Comparison of ENCODE assay signal across 18 mouse cellular contexts in the genomic region with DNA sequence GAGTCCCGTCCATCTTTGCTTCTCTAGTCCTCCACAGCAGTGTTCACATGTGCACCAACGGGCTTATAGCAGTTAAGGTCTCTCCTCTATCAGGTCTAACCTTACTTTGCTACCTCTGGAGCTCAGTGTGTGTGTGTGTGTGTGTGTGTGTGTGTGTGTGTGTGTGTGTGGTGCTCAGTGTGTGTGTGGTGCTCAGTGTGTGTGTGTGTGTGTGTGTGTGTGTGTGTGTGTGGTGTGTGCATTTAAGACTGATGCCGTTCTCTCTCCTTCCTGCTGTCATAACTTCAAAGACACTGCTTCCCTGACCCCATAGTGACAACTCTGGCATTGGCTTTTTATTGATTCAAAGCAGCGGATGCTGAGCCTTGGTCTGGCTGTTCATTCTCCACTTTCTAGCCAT. TPM values are rescaled to one million over a fixed set of nuclear protein-coding genes. Genes with fewer than 3 reads are reported as not detected.
DNase-seq lines count a peak whose midpoint lies in the region; ATAC-seq and TF ChIP-seq lines count a peak whose summit lies in the region.
"Had no signal": no experiment of that assay in that cellular context is flagged by ENCODE, and none has a peak within 500 bp of the region (broad histone marks: within the 10 kb centered on the region; RNA-seq: fewer than 3 reads in every experiment).

A gene (plus strand): TSS at position 301 of the 400 bp plus-strand sequence.

- peak within 1 kb of the TSS; percentile 64 for H3K27ac ChIP-seq in heart, adult 2 months
- peak within 1 kb of the TSS; percentile 46; the same call in 1 of the 2 replicates for H3K27ac ChIP-seq in kidney, adult 2 months (ENCODE audit: insufficient read depth, low read depth, low read length)
- peak within 1 kb of the TSS; percentile 17; the same call in 1 of the 2 replicates for H3K27ac ChIP-seq in stomach, embryonic 16.5 days (ENCODE audit: low read length)
- H3K27ac ChIP-seq in stomach, postnatal 0 days (replicated peaks) = no peak within 1 kb of the TSS
- H3K27ac ChIP-seq: hindbrain, embryonic 10.5 days; limb, embryonic 15.5 days had no signal

- H3K4me2 ChIP-seq in stomach, embryonic 16.5 days (ENCODE audit: low read depth, low read length) = no peak within 1 kb of the TSS
- no peak within 1 kb of the TSS for H3K4me2 ChIP-seq in stomach, postnatal 0 days (replicated peaks; ENCODE audit: low read depth)
- H3K4me2 ChIP-seq: limb, embryonic 15.5 days had no signal

- TF ChIP-seq EP300 in heart, adult 2 months (IDR thresholded peaks at IDR 0.05; ENCODE audit: insufficient read depth, low read depth, low read length) = no peak
- TF ChIP-seq EP300 in stomach, postnatal 0 days (optimal IDR thresholded peaks at IDR 0.05) = no peak

- H3K9me3 ChIP-seq in stomach, embryonic 16.5 days (replicated peaks; ENCODE audit: control insufficient read depth, low read length) = no peaks in the 10 kb centered on the region
- no peaks in the 10 kb centered on the region for H3K9me3 ChIP-seq in stomach, postnatal 0 days (ENCODE audit: control insufficient read depth, low read length)
- H3K9me3 ChIP-seq: G1E; hindbrain, embryonic 10.5 days; limb, embryonic 15.5 days had no signal

- no peaks in the 10 kb centered on the region for H3K36me3 ChIP-seq in heart, adult 2 months (ENCODE audit: control insufficient read depth, insufficient read depth, low read length)
- no peaks in the 10 kb centered on the region for H3K36me3 ChIP-seq in kidney, adult 2 months (ENCODE audit: control insufficient read depth, insufficient read depth, low read length)
- H3K36me3 ChIP-seq in stomach, embryonic 16.5 days (ENCODE audit: control insufficient read depth, insufficient read depth, low read length) = no peaks in the 10 kb centered on the region
- peaks cover 4% of the 10 kb centered on the region; the same call in 1 of the 2 replicates for H3K36me3 ChIP-seq in stomach, postnatal 0 days (ENCODE audit: control insufficient read depth, insufficient read depth, low read length)

- peak within 1 kb of the TSS; percentile 10; the same call in 1 of the 2 replicates for H3K4me3 ChIP-seq in heart, adult 2 months
- H3K4me3 ChIP-seq in kidney, adult 2 months (ENCODE audit: insufficient read depth, low read depth, low read length) = no peak within 1 kb of the TSS
- H3K4me3 ChIP-seq in stomach, embryonic 16.5 days (replicated peaks; ENCODE audit: low read length) = no peak within 1 kb of the TSS
- no peak within 1 kb of the TSS for H3K4me3 ChIP-seq in stomach, postnatal 0 days (ENCODE audit: low read depth, low read length)
- H3K4me3 ChIP-seq: hindbrain, embryonic 10.5 days; limb, embryonic 15.5 days had no signal

- H3K79me2 ChIP-seq in heart, adult 2 months (replicated peaks; ENCODE audit: control insufficient read depth, insufficient read depth, low read length) = no peaks in the 10 kb centered on the region

- H3K27me3 ChIP-seq in heart, adult 2 months (ENCODE audit: control insufficient read depth, insufficient read depth, low read length) = no peaks in the 10 kb centered on the region
- H3K27me3 ChIP-seq in kidney, adult 2 months (replicated peaks; ENCODE audit: control insufficient read depth, insufficient read depth, low read length) = no peaks in the 10 kb centered on the region
- no peaks in the 10 kb centered on the region for H3K27me3 ChIP-seq in stomach, embryonic 16.5 days (ENCODE audit: control insufficient read depth, insufficient read depth, low read length)
- H3K27me3 ChIP-seq in stomach, postnatal 0 days (ENCODE audit: control insufficient read depth, insufficient read depth, low read length) = no peaks in the 10 kb centered on the region
- H3K27me3 ChIP-seq: limb, embryonic 15.5 days had no signal

- WGBS in heart, adult 2 months = 64% methylated on average over 4 of the region's 4 CpGs
- WGBS in kidney, adult 2 months = 65% methylated on average over 4 of the region's 4 CpGs
- 65% methylated on average over 4 of the region's 4 CpGs for WGBS in stomach, embryonic 16.5 days
- WGBS in stomach, postnatal 0 days = 62% methylated on average over 4 of the region's 4 CpGs

- no peak within 1 kb of the TSS; the same call in 1 of the 2 replicates for H3K9ac ChIP-seq in heart, adult 2 months (ENCODE audit: low read depth, low read length)
- H3K9ac ChIP-seq in stomach, embryonic 16.5 days (ENCODE audit: low read length) = no peak within 1 kb of the TSS
- no peak within 1 kb of the TSS for H3K9ac ChIP-seq in stomach, postnatal 0 days (ENCODE audit: low read length)
- H3K9ac ChIP-seq: limb, embryonic 15.5 days; liver, postnatal 0 days had no signal

- no peak for TF ChIP-seq CTCF in heart, adult 2 months (IDR thresholded peaks at IDR 0.05)
- no peak for TF ChIP-seq CTCF in kidney, adult 2 months (conservative IDR thresholded peaks at IDR 0.05; ENCODE audit: insufficient read depth, insufficient read length, low read depth, low read length)
- TF ChIP-seq CTCF in stomach, postnatal 0 days (IDR thresholded peaks at IDR 0.05; ENCODE audit: low read depth) = no peak

- no peak for ATAC-seq in stomach, embryonic 16.5 days (ENCODE audit: insufficient read depth, low FRiP score)
- no peak for ATAC-seq in stomach, postnatal 0 days (ENCODE audit: low FRiP score, low TSS enrichment)
- ATAC-seq: liver, postnatal 0 days had no signal

- no peak for TF ChIP-seq POLR2A in heart, adult 2 months (IDR thresholded peaks at IDR 0.05; ENCODE audit: insufficient read depth, low read depth, low read length)
- TF ChIP-seq POLR2A in kidney, adult 2 months (IDR thresholded peaks at IDR 0.05; ENCODE audit: low read depth, low read length) = no peak

- DNase-seq in heart, adult 2 months = no peak
- no peak for DNase-seq in heart, postnatal 4 days
- no peak for DNase-seq in kidney, adult 2 months
- DNase-seq in kidney, adult 11 months = no peak
- DNase-seq in stomach, postnatal 0 days (ENCODE audit: low spot score) = no peak
- no peak for DNase-seq in adrenal gland, postnatal 25 days
- DNase-seq: adrenal gland, postnatal 10 days; cerebellum, adult 8-10 months; embryo, embryonic 11 days; gastrocnemius, postnatal 36 days; kidney, adult 18-20 months; liver, postnatal 0 days; right cerebral cortex, postnatal 25 days; thymus, postnatal 4 days had no signal

- no peaks in the 10 kb centered on the region for H3K4me1 ChIP-seq in heart, adult 2 months (ENCODE audit: control insufficient read depth, insufficient read depth, low read length)
- H3K4me1 ChIP-seq in kidney, adult 2 months (ENCODE audit: control insufficient read depth, insufficient read depth, low read length) = no peaks in the 10 kb centered on the region
- H3K4me1 ChIP-seq in stomach, embryonic 16.5 days (ENCODE audit: control insufficient read depth, insufficient read depth, low read length) = peaks cover 5% of the 10 kb centered on the region; the same call in 1 of the 2 replicates
- H3K4me1 ChIP-seq in stomach, postnatal 0 days (replicated peaks; ENCODE audit: control insufficient read depth, insufficient read depth) = no peaks in the 10 kb centered on the region
- H3K4me1 ChIP-seq: hindbrain, embryonic 10.5 days had no signal

- intact Hi-C loops in heart, adult 2 months (cut with DNase I) = no loop called here

RNA-seq across cellular contexts. Expression of the gene that starts here (rescaled TPM):
- total RNA-seq in heart, adult 2 months (2021) = 10 to 100 TPM; 11.0 to 12.2 TPM
- polyA plus RNA-seq in heart, adult 2 months (2012; rRNA removed) = 15.2 and 21.6 TPM in 2 replicates
- 1 to 10 TPM; 9.3 to 9.8 TPM for total RNA-seq in heart, postnatal 4 days (2021)
- polyA plus RNA-seq in kidney, adult 2 months (2012; rRNA removed) = 2.2 and 4.1 TPM in 2 replicates
- 1.2 and 1.4 TPM in 2 replicates for polyA plus RNA-seq in stomach, embryonic 16.5 days (2015; fragmentation: Nextera tagmentation; extraction: Ambion mirVana)
- polyA plus RNA-seq in stomach, postnatal 0 days (2015; fragmentation: Nextera tagmentation; extraction: Ambion mirVana) = 3.2 and 5.9 TPM in 2 replicates
- 0.76 TPM in 1 of 2 replicates, not detected in the other for total RNA-seq in adrenal gland, postnatal 25 days (2021)
- total RNA-seq: G1E had no signal
- polyA plus RNA-seq: G1E; hindbrain, embryonic 10.5 days; liver, postnatal 0 days had no signal
